Comparison of ENCODE assay signal across 9 mouse cellular contexts in genomic region chr14:101517341-101517740, GRCm38 (mm10).
DNase-seq lines count a peak whose midpoint lies in the region; ATAC-seq lines count a peak whose summit lies in the region.
"Had no signal": no experiment of that assay in that cellular context is flagged by ENCODE, and none has a peak within 500 bp of the region (broad histone marks: within the 10 kb centered on the region; RNA-seq: fewer than 3 reads in every experiment).

No protein-coding gene starts in this region.

- no peak overlapping the region for H3K9ac ChIP-seq in neural tube, embryonic 11.5 days (ENCODE audit: low read length)
- H3K9ac ChIP-seq: hindbrain, embryonic 15.5 days had no signal

- peak; percentile 46 for DNase-seq in gastrocnemius, adult 18-20 months (ENCODE audit: low spot score)
- no peak for DNase-seq in gastrocnemius, postnatal 25 days
- peak; percentile 23 for DNase-seq in neural tube, embryonic 11.5 days (ENCODE audit: low spot score)
- no peak for DNase-seq in neural tube, embryonic 10.5 days (ENCODE audit: extremely low spot score, low spot score)
- DNase-seq in c-Kit-positive CD71-negative TER-119-negative erythroid progenitor cells, embryonic 14.5 days (ENCODE audit: low read depth): peak; percentile 33
- DNase-seq in kidney, postnatal 10 days: peak; percentile 44
- DNase-seq in spleen, adult 12 weeks (ENCODE audit: low spot score): no peak

- no peak overlapping the region for H3K27ac ChIP-seq in neural tube, embryonic 11.5 days (ENCODE audit: low read depth, low read length)
- H3K27ac ChIP-seq: hindbrain, embryonic 15.5 days had no signal

- WGBS in neural tube, embryonic 11.5 days: 30% methylated on average over 5 of the region's 5 CpGs

- H3K4me1 ChIP-seq in neural tube, embryonic 11.5 days (ENCODE audit: control insufficient read depth, insufficient read depth, low read length): peaks cover 11% of the 10 kb centered on the region; the same call in 1 of the 2 replicates

- no peaks in the 10 kb centered on the region for H3K9me3 ChIP-seq in neural tube, embryonic 11.5 days (ENCODE audit: control insufficient read depth, low read length)
- H3K9me3 ChIP-seq: hindbrain, embryonic 15.5 days had no signal

- no peak for ATAC-seq in neural tube, embryonic 11.5 days (ENCODE audit: insufficient read depth, low FRiP score, low TSS enrichment)
- ATAC-seq in erythroid progenitor cell, adult 5-6 weeks (replicated peaks; ENCODE audit: low FRiP score, poor library complexity, severe bottlenecking): no peak

- no peaks in the 10 kb centered on the region for H3K36me3 ChIP-seq in neural tube, embryonic 11.5 days (ENCODE audit: control insufficient read depth, insufficient read depth, low read length)
- H3K36me3 ChIP-seq: hindbrain, embryonic 15.5 days had no signal

- no peak overlapping the region for H3K4me2 ChIP-seq in neural tube, embryonic 11.5 days (ENCODE audit: low read depth)
- H3K4me2 ChIP-seq: hindbrain, embryonic 15.5 days had no signal

- H3K4me3 ChIP-seq in neural tube, embryonic 11.5 days (ENCODE audit: low read depth, low read length): no peak overlapping the region
- H3K4me3 ChIP-seq: hindbrain, embryonic 15.5 days had no signal

- no peaks in the 10 kb centered on the region for H3K27me3 ChIP-seq in neural tube, embryonic 11.5 days (ENCODE audit: control insufficient read depth, insufficient read depth, low read length)
- H3K27me3 ChIP-seq: hindbrain, embryonic 15.5 days had no signal

Comparison
In these comparisons a context has a peak if more than half of its experiments do, and no peak if none do; other contexts are left out.
1. DNase-seq: peak in gastrocnemius, adult 18-20 months (single experiment), neural tube, embryonic 11.5 days (single experiment), c-Kit-positive CD71-negative TER-119-negative erythroid progenitor cells, embryonic 14.5 days (single experiment) and kidney, postnatal 10 days (single experiment); none in gastrocnemius, postnatal 25 days (single experiment), neural tube, embryonic 10.5 days (single experiment) and spleen, adult 12 weeks (single experiment).